Mouse (Mus musculus) testis, adult 2 months (tissue): ENCODE measurements around the gene Imp3. TPM values are rescaled to one million over a fixed set of nuclear protein-coding genes. Genes with fewer than 3 reads are reported as not detected.
A peak's percentile ranks its signal among the peaks of the same experiment; 100 is the strongest.

ENCODE experiments used
- H3K27ac ChIP-seq: fragments of 200-500 bp; 2 replicates; pipeline ENCODE4 v1.5.1; 2012; ENCODE audit warnings: low read depth, low read length; ENCODE audit not compliant: control insufficient read depth, insufficient read depth
- H3K27me3 ChIP-seq: fragments of 200-500 bp; 2 replicates; pipeline ENCODE4 v1.6.1; 2012; ENCODE audit warnings: mild to moderate bottlenecking, low read length, moderate library complexity; ENCODE audit not compliant: control insufficient read depth, insufficient read depth
- H3K36me3 ChIP-seq: fragments of 200-500 bp; 2 replicates; pipeline ENCODE4 v1.6.1; 2012; ENCODE audit warnings: mild to moderate bottlenecking, low read length; ENCODE audit not compliant: control insufficient read depth, insufficient read depth
- H3K4me1 ChIP-seq: fragments of 200-500 bp; 2 replicates; pipeline ENCODE4 v1.6.1; 2012; ENCODE audit warnings: low read length; ENCODE audit not compliant: control insufficient read depth, insufficient read depth
- H3K4me3 ChIP-seq: fragments of 200-500 bp; 2 replicates; pipeline ENCODE4 v1.5.1; 2012; ENCODE audit warnings: low read depth, mild to moderate bottlenecking, low read length, moderate library complexity, mixed read lengths; ENCODE audit not compliant: control insufficient read depth
- CTCF ChIP-seq: fragments of 200-500 bp; IDR thresholded peaks from 2 replicates; pipeline ENCODE4 v1.5.1; 2012; ENCODE audit warnings: low read depth, mild to moderate bottlenecking, inconsistent platforms, low read length, moderate library complexity; ENCODE audit not compliant: control insufficient read depth, insufficient read depth, insufficient replicate concordance
- POLR2A ChIP-seq: fragments of 200-500 bp; IDR thresholded peaks from 2 replicates; pipeline ENCODE4 v1.6.1; 2012; ENCODE audit warnings: low read depth, mild to moderate bottlenecking, inconsistent platforms, low read length, moderate library complexity; ENCODE audit not compliant: control insufficient read depth
- polyA plus RNA-seq: library from polyadenylated mRNA; depleted of rRNA; stranded (reverse); fragments of >200 nt; gene quantifications from 2 replicates; pipeline ENCODE4 v1.2.3, GENCODE M21; 2012

Imp3 gene
- polyA plus RNA-seq, 1 experiment = 42.3 TPM

- TF ChIP-seq CTCF = no peak
- no peak for TF ChIP-seq POLR2A
- H3K36me3 ChIP-seq = no peaks in the 10 kb centered on the region
- H3K4me3 ChIP-seq = no peak overlapping the region
- no peaks in the 10 kb centered on the region for H3K27me3 ChIP-seq
- no peak overlapping the region for H3K27ac ChIP-seq
- no peaks in the 10 kb centered on the region; the same call in 1 of the 2 replicates for H3K4me1 ChIP-seq
Measured at GRCm38 (mm10) chr9:56893313-56893712, 44.0 kb upstream of the Imp3 start.

DNA sequence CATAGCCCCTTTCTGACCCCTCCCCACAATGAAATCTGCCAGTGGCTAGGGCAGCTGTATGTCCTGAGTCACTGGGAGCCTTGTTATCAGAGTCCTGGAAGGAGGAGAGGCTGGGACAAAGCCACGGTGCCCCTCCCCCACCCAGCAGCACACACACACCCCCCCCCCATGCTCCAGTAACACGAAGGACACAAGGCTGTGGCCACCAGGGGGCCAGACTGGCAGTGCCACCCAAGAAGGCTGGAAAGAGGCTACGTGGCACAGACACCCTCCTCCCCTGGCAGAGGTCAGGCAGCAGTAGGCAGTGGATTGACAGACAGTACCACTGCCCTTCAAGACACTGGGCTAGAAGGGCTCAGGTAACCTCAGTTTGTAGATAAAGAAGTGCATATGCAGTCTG, 43.3 kb upstream of the Imp3 start:
- H3K4me1 ChIP-seq = no peaks in the 10 kb centered on the region; the same call in 1 of the 2 replicates
- H3K36me3 ChIP-seq = no peaks in the 10 kb centered on the region
- no peaks in the 10 kb centered on the region for H3K27me3 ChIP-seq
- H3K27ac ChIP-seq = no peak overlapping the region
- H3K4me3 ChIP-seq = no peak overlapping the region
- TF ChIP-seq POLR2A (no peak), CTCF (peak; percentile 35; the same call in 1 of the 2 replicates)

GRCm38 (mm10) chr9:56896779-56897178, 40.5 kb upstream of the Imp3 start:
- H3K27me3 ChIP-seq = no peaks in the 10 kb centered on the region
- no peak for TF ChIP-seq POLR2A
- no peak overlapping the region for H3K4me3 ChIP-seq
- no peak overlapping the region for H3K27ac ChIP-seq
- peaks cover 3% of the 10 kb centered on the region; the same call in 1 of the 2 replicates for H3K4me1 ChIP-seq
- no peaks in the 10 kb centered on the region for H3K36me3 ChIP-seq

- Histone ChIP-seq H3K36me3 (no peaks in the 10 kb centered on the region), H3K4me3 (no peak overlapping the region), H3K4me1 (peaks cover 3% of the 10 kb centered on the region; the same call in 1 of the 2 replicates), H3K27me3 (no peaks in the 10 kb centered on the region), H3K27ac (no peak overlapping the region)
- TF ChIP-seq POLR2A (no peak), CTCF (no peak)
Measured at GRCm38 (mm10) chr9:56899409-56899808, 37.9 kb upstream of the Imp3 start.

DNA sequence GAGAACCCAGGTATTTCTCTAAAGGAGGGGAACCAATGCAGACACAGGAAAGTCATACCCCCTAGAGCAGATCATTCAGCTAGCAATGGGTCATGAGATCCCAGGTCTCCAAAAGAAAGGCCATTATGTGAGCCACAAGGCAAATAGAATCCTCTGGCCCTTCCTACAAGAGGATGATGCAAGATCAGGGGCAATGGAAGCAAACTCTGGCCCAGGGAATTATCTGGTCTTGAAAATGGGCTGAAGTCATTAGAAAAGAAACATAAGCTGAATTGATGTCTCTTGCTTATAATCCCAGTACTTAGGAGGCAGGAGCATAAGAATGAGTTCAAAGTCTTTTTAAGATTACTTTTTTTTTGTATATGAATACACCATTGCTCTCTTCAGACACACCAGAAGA, 37.2 kb upstream of the Imp3 start:
- no peak overlapping the region for H3K27ac ChIP-seq
- H3K4me1 ChIP-seq = peaks cover 3% of the 10 kb centered on the region; the same call in 1 of the 2 replicates
- no peak overlapping the region for H3K4me3 ChIP-seq
- no peaks in the 10 kb centered on the region for H3K36me3 ChIP-seq
- TF ChIP-seq CTCF = no peak
- TF ChIP-seq POLR2A = no peak
- H3K27me3 ChIP-seq = no peaks in the 10 kb centered on the region

- Histone ChIP-seq H3K4me3 (no peak overlapping the region), H3K36me3 (no peaks in the 10 kb centered on the region), H3K4me1 (peaks cover 3% of the 10 kb centered on the region; the same call in 1 of the 2 replicates), H3K27me3 (no peaks in the 10 kb centered on the region), H3K27ac (0 out of 2 replicates have a peak overlapping the region, but pooled peaks have one; percentile 16)
- TF ChIP-seq POLR2A = no peak
- TF ChIP-seq CTCF = no peak
Measured at GRCm38 (mm10) chr9:56900571-56900970, 36.7 kb upstream of the Imp3 start.

- Histone ChIP-seq H3K27me3 (no peaks in the 10 kb centered on the region), H3K4me3 (no peak overlapping the region), H3K4me1 (peaks cover 3% of the 10 kb centered on the region; the same call in 1 of the 2 replicates), H3K36me3 (no peaks in the 10 kb centered on the region), H3K27ac (no peak overlapping the region)
- TF ChIP-seq POLR2A = no peak
- no peak for TF ChIP-seq CTCF
Measured at GRCm38 (mm10) chr9:56901187-56901586, 36.1 kb upstream of the Imp3 start.

GRCm38 (mm10) chr9:56903662-56904061, 33.6 kb upstream of the Imp3 start:
- TF ChIP-seq CTCF = no peak
- TF ChIP-seq POLR2A = no peak
- H3K27ac ChIP-seq = no peak overlapping the region
- no peaks in the 10 kb centered on the region for H3K36me3 ChIP-seq
- H3K4me1 ChIP-seq = peaks cover 3% of the 10 kb centered on the region; the same call in 1 of the 2 replicates
- no peaks in the 10 kb centered on the region for H3K27me3 ChIP-seq
- no peak overlapping the region for H3K4me3 ChIP-seq
